Mouse (Mus musculus) forelimb bud, embryonic 11.5 days (tissue): Measurements from ENCODE around the gene Arrb1.

Source experiments
- DNase-seq: peaks from one replicate; pipeline ENCODE4 v3.0.0-alpha.2; 2012; ENCODE audit warnings: low read depth, low spot score

Arrb1 gene

GRCm38 (mm10) chr7:99537183-99537756 lies 2.0 kb downstream of the Arrb1 start:
- DNase-seq = no peak

GRCm38 (mm10) chr7:99538421-99538820 lies 3.2 kb downstream of the Arrb1 start:
- DNase-seq = no peak

GRCm38 (mm10) chr7:99539201-99539891 lies 4.1 kb downstream of the Arrb1 start:
- DNase-seq = no peak

- DNase-seq = no peak
Observed at GRCm38 (mm10) chr7:99540016-99540415, 4.8 kb downstream of the Arrb1 start.

GRCm38 (mm10) chr7:99541204-99541603 lies 5.9 kb downstream of the Arrb1 start:
- DNase-seq = no peak

GRCm38 (mm10) chr7:99544272-99544671 lies 9.0 kb downstream of the Arrb1 start:
- no peak for DNase-seq

GRCm38 (mm10) chr7:99545885-99546745 lies 10.8 kb downstream of the Arrb1 start:
- peak; percentile 57 for DNase-seq

GRCm38 (mm10) chr7:99547584-99548487 lies 12.6 kb downstream of the Arrb1 start:
- DNase-seq = no peak

- DNase-seq = no peak
Observed at GRCm38 (mm10) chr7:99549668-99550067, 14.4 kb downstream of the Arrb1 start.

- DNase-seq = no peak
Observed at GRCm38 (mm10) chr7:99551623-99552022, 16.4 kb downstream of the Arrb1 start.

- peak; percentile 73 for DNase-seq
Observed at GRCm38 (mm10) chr7:99553222-99553884, 18.1 kb downstream of the Arrb1 start.

GRCm38 (mm10) chr7:99553885-99554269 lies 18.6 kb downstream of the Arrb1 start:
- DNase-seq = peak; percentile 53

GRCm38 (mm10) chr7:99555862-99556261 lies 20.6 kb downstream of the Arrb1 start:
- peak; percentile 48 for DNase-seq

GRCm38 (mm10) chr7:99559091-99559490 lies 23.8 kb downstream of the Arrb1 start:
- no peak for DNase-seq

GRCm38 (mm10) chr7:99562478-99562877 lies 27.2 kb downstream of the Arrb1 start:
- no peak for DNase-seq

- DNase-seq = no peak
Observed at GRCm38 (mm10) chr7:99563224-99563623, 28.0 kb downstream of the Arrb1 start.

GRCm38 (mm10) chr7:99565325-99565881 lies 30.1 kb downstream of the Arrb1 start:
- no peak for DNase-seq

- no peak for DNase-seq
Observed at GRCm38 (mm10) chr7:99570680-99571079, 35.4 kb downstream of the Arrb1 start.

GRCm38 (mm10) chr7:99572931-99573330 lies 37.7 kb downstream of the Arrb1 start:
- DNase-seq = no peak

GRCm38 (mm10) chr7:99573351-99573750 lies 38.1 kb downstream of the Arrb1 start:
- DNase-seq = no peak

- no peak for DNase-seq
Observed at GRCm38 (mm10) chr7:99578246-99578645, 43.0 kb downstream of the Arrb1 start.
